Mouse (Mus musculus) heart, postnatal 0 days (tissue): ENCODE results near the gene Cited4. TPM values are rescaled to one million over a fixed set of nuclear protein-coding genes. Genes with fewer than 3 reads are reported as not detected.

Source experiments
- ATAC-seq: fragments of 200-750 bp; cut with Nextera tagmentation; 2 replicates; pipeline ENCODE4 v1.8.0; 2017; ENCODE audit warnings: low read depth, moderate number of reproducible peaks, moderate library complexity; ENCODE audit not compliant: insufficient read depth
- DNase-seq: peaks from one replicate; pipeline ENCODE4 v3.0.0-alpha.2; 2016; ENCODE audit warnings: low spot score
- H3K27ac ChIP-seq: fragments of 300-500 bp; sonication (generic); 2 replicates; pipeline ENCODE4 v1.5.1; 2014; ENCODE audit warnings: low read depth, mild to moderate bottlenecking
- H3K27me3 ChIP-seq: fragments of 300-500 bp; sonication (generic); 2 replicates; pipeline ENCODE4 v1.6.1; 2014; ENCODE audit warnings: low read length, mixed read lengths; ENCODE audit not compliant: control insufficient read depth, insufficient read depth
- H3K36me3 ChIP-seq: fragments of 300-500 bp; sonication (generic); replicated peaks from 2 replicates; pipeline ENCODE4 v1.6.1; 2014; ENCODE audit warnings: low read length, mixed read lengths; ENCODE audit not compliant: control insufficient read depth, insufficient read depth
- H3K4me1 ChIP-seq: fragments of 300-500 bp; sonication (generic); 2 replicates; pipeline ENCODE4 v1.6.1; 2014; ENCODE audit warnings: antibody characterized with exemption; ENCODE audit not compliant: control insufficient read depth, insufficient read depth
- H3K4me2 ChIP-seq: fragments of 300-500 bp; sonication (generic); 2 replicates; pipeline ENCODE4 v1.6.1; 2014; ENCODE audit warnings: low read depth, mild to moderate bottlenecking, low read length, moderate library complexity
- H3K4me3 ChIP-seq: fragments of 300-500 bp; sonication (generic); 2 replicates; pipeline ENCODE4 v1.5.1; 2014; ENCODE audit warnings: low read depth, low read length
- H3K9ac ChIP-seq: fragments of 300-500 bp; sonication (generic); replicated peaks from 2 replicates; pipeline ENCODE4 v1.6.1; 2014; ENCODE audit warnings: low read depth, low read length, mixed read lengths
- H3K9me3 ChIP-seq: fragments of 300-500 bp; sonication (generic); replicated peaks from 2 replicates; pipeline ENCODE4 v1.6.1; 2016; ENCODE audit warnings: low read length; ENCODE audit not compliant: control insufficient read depth
- CTCF ChIP-seq: IDR thresholded peaks from 2 replicates; pipeline ENCODE4 v1.5.1; 2016; ENCODE audit warnings: antibody characterized with exemption, control low read depth, low read depth
- EP300 ChIP-seq: IDR thresholded peaks from 2 replicates; pipeline ENCODE4 v1.6.1; 2016; ENCODE audit warnings: antibody characterized with exemption, low read depth
- WGBS: fragments of 180-500 bp; shearing (Covaris S2); extraction: QIAGEN DNeasy Blood & Tissue Kit; methylation state at CpG from one replicate; pipeline ENCODE4 v1.1.7; 2014; 5-methylcytosine and 5-hydroxymethylcytosine counted together
- polyA plus RNA-seq: library from polyadenylated mRNA; unstranded; fragments of >200 nt; fragmentation: Nextera tagmentation; extraction: Ambion mirVana; gene quantifications from 2 replicates; pipeline ENCODE4 v1.2.1, GENCODE M21; 2015
- total RNA-seq: library from RNA; depleted of rRNA; stranded (reverse); fragments of >200 nt; gene quantifications from 2 replicates; pipeline ENCODE4 v1.2.3, GENCODE M21; 2014; ENCODE audit warnings: low replicate concordance

Cited4 gene
- total and polyA plus RNA-seq, 2 experiments from 2014 or later, result 74.0 to 123 TPM

DNA sequence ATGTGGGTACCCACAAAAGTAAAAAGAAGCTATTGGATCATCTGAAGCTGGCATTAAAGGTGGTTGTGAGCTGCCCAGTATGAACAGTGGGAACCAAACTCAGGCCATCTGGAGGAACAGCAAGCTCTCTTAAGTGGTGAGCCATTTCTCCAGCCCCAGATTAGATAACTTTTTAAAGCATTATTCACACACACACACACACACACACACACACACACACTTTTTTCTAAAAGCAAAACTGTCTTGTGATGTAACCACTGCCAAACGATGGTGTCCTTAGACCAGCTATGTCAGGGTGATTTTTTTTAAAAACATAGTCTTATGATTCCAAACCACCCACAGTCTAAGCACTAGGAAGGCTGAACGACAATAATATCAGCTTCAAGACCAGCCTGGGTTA, 1.8 kb upstream of the Cited4 start:
- TF ChIP-seq CTCF (no peak), EP300 (no peak)
- H3K4me1 ChIP-seq, result peaks cover 13% of the 10 kb centered on the region; the same call in 1 of the 2 replicates
- H3K27me3 ChIP-seq, result no peaks in the 10 kb centered on the region
- H3K36me3 ChIP-seq, result no peaks in the 10 kb centered on the region
- no peak overlapping the region for H3K4me2 ChIP-seq
- 52% methylated on average over 2 of the region's 2 CpGs for WGBS
- H3K9ac ChIP-seq, result no peak overlapping the region
- no peak overlapping the region for H3K27ac ChIP-seq
- no peak overlapping the region for H3K4me3 ChIP-seq
- DNase-seq, result no peak
- ATAC-seq, result no peak
- no peaks in the 10 kb centered on the region for H3K9me3 ChIP-seq

DNA sequence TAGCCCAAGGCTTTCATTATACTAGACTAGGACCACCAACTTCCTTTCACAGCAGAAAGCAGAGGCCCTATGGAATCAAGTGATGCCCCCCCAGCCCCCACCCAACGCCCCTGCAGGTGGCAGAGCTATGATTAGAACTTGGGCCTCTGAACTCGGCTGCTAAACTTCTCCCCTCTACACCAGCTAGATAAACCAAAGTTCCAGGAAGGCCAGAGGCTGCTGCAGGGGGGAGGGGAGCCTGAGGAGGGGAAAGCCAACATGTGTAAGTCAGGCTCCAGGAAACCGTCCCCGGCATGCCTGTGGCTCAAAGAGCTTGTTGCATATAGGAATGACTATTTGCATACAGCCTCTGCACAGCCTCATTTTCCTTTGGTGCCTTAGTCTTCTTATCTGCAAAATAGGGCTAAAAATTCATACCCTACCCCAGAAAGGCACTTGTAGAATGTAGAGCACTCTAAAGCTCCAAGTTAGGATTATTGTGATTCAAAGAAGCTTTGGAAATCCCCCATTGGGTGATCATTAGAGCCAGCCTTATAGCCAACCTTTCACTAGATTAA, 1.1 kb upstream of the Cited4 start:
- ATAC-seq, result no peak
- H3K36me3 ChIP-seq, result no peaks in the 10 kb centered on the region
- peaks cover 13% of the 10 kb centered on the region; the same call in 1 of the 2 replicates for H3K4me1 ChIP-seq
- H3K9ac ChIP-seq, result no peak overlapping the region
- no peak for DNase-seq
- no peak overlapping the region for H3K4me3 ChIP-seq
- H3K27ac ChIP-seq, result no peak overlapping the region
- TF ChIP-seq EP300 (no peak), CTCF (no peak; the same call in 1 of the 2 replicates)
- no peaks in the 10 kb centered on the region for H3K27me3 ChIP-seq
- H3K4me2 ChIP-seq, result no peak overlapping the region
- WGBS, result 8% methylated on average over 4 of the region's 4 CpGs
- no peaks in the 10 kb centered on the region; the same call in 1 of the 2 replicates for H3K9me3 ChIP-seq

DNA sequence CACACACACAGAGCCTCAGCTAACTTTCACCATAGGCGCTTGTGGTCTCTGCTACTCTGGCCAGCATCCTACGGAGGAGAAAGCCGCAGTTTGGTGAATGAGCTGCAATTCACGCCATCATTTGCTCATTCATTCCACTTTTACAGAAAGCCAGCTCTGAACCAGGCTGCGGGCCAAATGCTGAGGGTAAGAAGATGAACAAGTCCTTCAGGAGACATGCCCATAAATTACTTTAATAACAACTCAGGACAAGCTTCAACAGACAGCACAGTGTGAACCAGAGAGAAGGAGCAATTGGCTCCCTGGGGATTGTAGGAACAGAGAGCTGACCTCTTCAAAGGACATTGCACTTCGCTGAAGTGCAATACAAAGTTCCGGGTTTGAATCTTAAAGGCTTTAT, 590 bp upstream of the Cited4 start:
- Histone ChIP-seq H3K9me3 (no peaks in the 10 kb centered on the region; the same call in 1 of the 2 replicates), H3K27me3 (no peaks in the 10 kb centered on the region), H3K36me3 (no peaks in the 10 kb centered on the region), H3K9ac (no peak overlapping the region), H3K4me1 (peaks cover 13% of the 10 kb centered on the region; the same call in 1 of the 2 replicates), H3K4me2 (no peak overlapping the region), H3K4me3 (no peak overlapping the region), H3K27ac (peak overlapping the region; percentile 49; the same call in 1 of the 2 replicates)
- no peak for TF ChIP-seq CTCF
- TF ChIP-seq EP300, result no peak
- ATAC-seq (no peak), DNase-seq (no peak)
- 78% methylated on average over 7 of the region's 7 CpGs for WGBS

DNA sequence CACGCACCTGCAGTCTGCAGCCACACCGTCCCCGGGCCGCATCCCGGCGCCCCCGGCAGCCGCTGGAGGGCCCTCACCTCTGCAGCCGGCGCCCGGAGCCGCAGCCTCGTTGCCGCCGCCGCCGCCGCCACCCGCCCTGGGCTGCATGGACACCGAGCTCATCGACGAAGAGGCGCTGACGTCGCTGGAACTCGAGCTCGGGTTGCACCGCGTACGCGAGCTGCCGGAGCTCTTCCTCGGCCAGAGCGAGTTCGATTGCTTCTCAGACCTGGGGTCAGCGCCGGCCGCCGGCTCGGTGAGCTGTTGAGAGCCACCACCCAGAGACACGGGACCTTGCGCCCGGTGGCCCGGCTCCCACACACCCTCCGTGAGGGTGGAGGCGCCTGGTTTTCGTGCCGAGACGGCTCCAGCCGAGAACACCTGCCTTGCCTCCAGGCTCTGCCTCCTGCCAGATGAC, 701 bp downstream of the Cited4 start:
- WGBS, result under 1% methylated on average over 40 of the region's 50 CpGs
- no peak for DNase-seq

DNA sequence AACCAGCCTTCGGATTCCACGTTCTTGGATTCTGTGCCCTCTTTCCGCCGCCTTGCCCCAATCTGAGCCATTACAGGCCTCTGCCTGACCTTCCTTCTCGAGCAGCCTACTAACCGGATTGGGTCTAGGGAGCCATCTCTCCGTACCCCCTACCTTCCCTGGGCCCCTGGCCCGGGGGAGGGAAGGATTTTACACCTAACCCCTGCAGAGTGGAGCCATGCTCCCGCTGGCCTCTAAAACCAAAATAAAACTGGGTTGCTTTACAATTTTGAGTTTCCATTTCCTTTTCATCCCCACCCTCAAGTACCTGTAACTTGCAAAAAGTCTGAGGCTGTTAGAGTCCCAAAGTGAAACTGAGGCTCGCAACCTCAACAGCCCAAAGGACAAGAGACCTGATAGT, 1.2 kb downstream of the Cited4 start:
- H3K4me3 ChIP-seq, result peak overlapping the region; percentile 84
- WGBS, result 13% methylated on average over 10 of the region's 10 CpGs
- TF ChIP-seq CTCF (no peak), EP300 (no peak)
- DNase-seq, result peak; percentile 11
- H3K27ac ChIP-seq, result peak overlapping the region; percentile 93
- peaks cover 13% of the 10 kb centered on the region; the same call in 1 of the 2 replicates for H3K4me1 ChIP-seq
- peak overlapping the region; percentile 92 for H3K9ac ChIP-seq
- H3K36me3 ChIP-seq, result no peaks in the 10 kb centered on the region
- no peak for ATAC-seq
- H3K9me3 ChIP-seq, result no peaks in the 10 kb centered on the region; the same call in 1 of the 2 replicates
- no peaks in the 10 kb centered on the region for H3K27me3 ChIP-seq
- peak overlapping the region; percentile 100 for H3K4me2 ChIP-seq

More for the DNA sequence above, 701 bp downstream of the Cited4 start:
- Histone ChIP-seq H3K27ac (peak overlapping the region; percentile 93), H3K4me3 (peak overlapping the region; percentile 84), H3K4me1 (peaks cover 13% of the 10 kb centered on the region; the same call in 1 of the 2 replicates), H3K36me3 (no peaks in the 10 kb centered on the region), H3K4me2 (peak overlapping the region; percentile 100), H3K9me3 (no peaks in the 10 kb centered on the region; the same call in 1 of the 2 replicates), H3K9ac (peak overlapping the region; percentile 92), H3K27me3 (no peaks in the 10 kb centered on the region)
- TF ChIP-seq EP300 (no peak), CTCF (no peak)
- ATAC-seq, result peak; percentile 57

DNA sequence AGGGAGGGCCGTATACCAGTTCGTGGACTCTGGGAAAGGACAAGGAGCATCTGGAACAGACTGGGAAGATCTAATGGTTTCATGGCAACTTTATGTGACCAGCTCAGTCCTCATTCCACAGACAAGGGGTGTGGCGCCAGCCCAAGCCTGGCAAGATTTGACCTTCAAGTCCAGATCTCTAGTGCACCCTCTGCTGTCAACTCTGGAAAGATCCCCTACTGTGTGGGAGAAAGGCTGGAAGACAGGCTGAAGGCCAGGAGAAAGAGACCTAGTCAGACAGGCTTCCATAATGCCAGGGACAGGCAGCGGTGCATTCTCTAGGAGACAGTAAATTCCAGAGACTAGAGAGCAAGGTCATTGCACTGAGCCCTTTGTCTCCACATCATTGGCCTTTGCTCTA, 2.2 kb downstream of the Cited4 start:
- ATAC-seq (0 out of 2 replicates have a peak, but pooled peaks have one; percentile 9), DNase-seq (peak; percentile 72)
- no peaks in the 10 kb centered on the region; the same call in 1 of the 2 replicates for H3K9me3 ChIP-seq
- H3K4me2 ChIP-seq, result peak overlapping the region; percentile 100
- H3K4me1 ChIP-seq, result peaks cover 13% of the 10 kb centered on the region; the same call in 1 of the 2 replicates
- H3K9ac ChIP-seq, result peak overlapping the region; percentile 27
- WGBS, result 70% methylated on average over 4 of the region's 4 CpGs
- H3K36me3 ChIP-seq, result no peaks in the 10 kb centered on the region
- peak overlapping the region; percentile 84; the same call in 1 of the 2 replicates for H3K4me3 ChIP-seq
- TF ChIP-seq EP300 (no peak), CTCF (peak; percentile 36)
- H3K27me3 ChIP-seq, result no peaks in the 10 kb centered on the region
- peak overlapping the region; percentile 93 for H3K27ac ChIP-seq
